Mouse (Mus musculus): ENCODE data around the gene Thap2. TPM values are rescaled to one million over a fixed set of nuclear protein-coding genes. Genes with fewer than 3 reads are reported as not detected.

Thap2 gene
- 4.8 TPM for polyA plus RNA-seq (2012; fragmentation: generic; extraction: Trizol)
- long read RNA-seq, experiment 1, full-length matches to known transcripts: 7 of 13 reads
- long read RNA-seq, experiment 1, partial matches to known transcripts: 0 of 13 reads
- long read RNA-seq, experiment 1, other reads (novel, unspliced or antisense): 6 of 13 reads
- long read RNA-seq, experiment 2, full-length matches to known transcripts: 8 of 10 reads
- long read RNA-seq, experiment 2, partial matches to known transcripts: 0 of 10 reads
- long read RNA-seq, experiment 2, other reads (novel, unspliced or antisense): 2 of 10 reads

DNA sequence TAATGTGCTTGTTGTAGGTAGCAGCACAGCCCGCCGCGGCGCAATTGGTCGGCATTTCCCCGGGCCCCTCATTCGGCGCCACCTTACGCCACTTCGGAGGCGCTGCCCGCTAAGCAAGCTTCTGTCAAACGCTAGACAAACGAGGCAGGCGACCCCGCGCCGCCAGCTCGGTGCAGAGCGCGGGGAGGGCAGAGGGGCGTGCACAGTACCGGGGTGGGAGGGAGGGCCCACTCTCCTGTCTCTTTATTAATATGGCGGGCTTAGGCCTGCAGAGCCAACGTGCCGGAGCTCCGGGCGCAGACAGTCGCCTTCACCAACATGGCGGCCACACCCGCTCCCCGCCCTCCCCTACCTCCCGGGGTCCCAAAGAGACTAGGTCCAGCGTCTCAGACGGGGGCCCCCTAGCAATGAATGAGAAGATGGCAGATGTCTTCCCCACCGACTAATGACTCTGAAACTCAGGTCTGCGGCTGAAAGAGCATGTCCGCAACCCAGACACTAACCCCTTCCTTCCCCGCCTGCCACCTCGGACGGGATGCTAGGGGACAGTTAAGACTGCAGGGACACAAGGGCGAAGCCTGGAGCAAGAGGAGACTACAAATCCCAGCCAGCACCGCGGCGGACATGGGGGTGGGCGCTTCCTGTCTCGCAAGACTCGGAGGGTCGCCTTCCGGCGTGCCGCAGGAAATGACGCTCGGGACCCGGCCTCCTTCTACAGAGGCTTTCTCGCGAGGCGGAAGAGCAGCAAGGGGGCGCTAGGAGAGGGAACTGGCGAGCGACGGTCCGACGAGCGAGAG lies at the start of gene Thap2, which contains the start of gene Zfc3h1:
Gene Thap2 (minus strand): TSS at position 223 of the 797 bp plus-strand sequence.
Gene Zfc3h1 (plus strand): TSS at position 739 of the 797 bp plus-strand sequence.
- peaks cover 93% of the 10 kb centered on the region for H3K79me2 ChIP-seq (ENCODE audit: control insufficient read depth, insufficient read depth)
- peaks cover 76% of the 10 kb centered on the region for H3K79me3 ChIP-seq (ENCODE audit: low read depth)
- H3K27me3 ChIP-seq (ENCODE audit: control insufficient read depth, insufficient read depth, insufficient read length): no peaks in the 10 kb centered on the region
- H3K36me3 ChIP-seq (ENCODE audit: control insufficient read depth, insufficient read depth): peaks cover 24% of the 10 kb centered on the region
- H3ac ChIP-seq (ENCODE audit: control insufficient read depth, insufficient read length, low read depth): peak within 1 kb of the TSS; percentile 93
- no peak for TF ChIP-seq MYOG (IDR thresholded peaks at IDR 0.05; ENCODE audit: control insufficient read depth, extremely low read depth, insufficient read length)
- TF ChIP-seq CTCF (IDR thresholded peaks at IDR 0.05; ENCODE audit: control insufficient read depth, insufficient read depth, insufficient read length): peak; percentile 56
- H3K4me3 ChIP-seq (ENCODE audit: insufficient read depth, poor library complexity, severe bottlenecking): peak within 1 kb of the TSS; percentile 83

DNA sequence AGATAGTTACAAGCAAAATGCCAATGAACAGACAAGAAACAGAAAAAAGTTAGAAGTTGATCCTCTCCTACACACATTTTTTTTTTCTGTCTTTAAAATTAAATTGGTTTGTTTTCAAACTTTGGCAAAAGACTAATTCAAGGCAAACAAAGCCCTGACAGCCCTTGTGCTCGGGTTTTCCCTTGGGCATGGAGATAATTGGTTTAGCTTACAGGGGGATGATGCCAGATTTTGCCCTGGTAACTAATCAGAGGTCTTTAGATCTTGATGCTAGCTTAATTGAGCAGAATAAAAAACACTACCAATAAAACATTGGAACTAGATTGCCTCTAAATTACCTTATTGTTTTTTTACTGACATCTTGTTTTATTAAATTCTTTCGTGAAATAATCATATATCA lies 41.1 kb upstream of the Thap2 start:
- Histone ChIP-seq H3K4me3 (ENCODE audit: insufficient read depth, poor library complexity, severe bottlenecking) (no peak overlapping the region), H3K79me2 (ENCODE audit: control insufficient read depth, insufficient read depth) (peaks cover 6% of the 10 kb centered on the region), H3K36me3 (ENCODE audit: control insufficient read depth, insufficient read depth) (peaks cover 98% of the 10 kb centered on the region), H3K79me3 (ENCODE audit: low read depth) (no peaks in the 10 kb centered on the region), H3ac (ENCODE audit: control insufficient read depth, insufficient read length, low read depth) (no peak overlapping the region), H3K27me3 (ENCODE audit: control insufficient read depth, insufficient read depth, insufficient read length) (no peaks in the 10 kb centered on the region)
- TF ChIP-seq MAX (IDR thresholded peaks at IDR 0.05): no peak

DNA sequence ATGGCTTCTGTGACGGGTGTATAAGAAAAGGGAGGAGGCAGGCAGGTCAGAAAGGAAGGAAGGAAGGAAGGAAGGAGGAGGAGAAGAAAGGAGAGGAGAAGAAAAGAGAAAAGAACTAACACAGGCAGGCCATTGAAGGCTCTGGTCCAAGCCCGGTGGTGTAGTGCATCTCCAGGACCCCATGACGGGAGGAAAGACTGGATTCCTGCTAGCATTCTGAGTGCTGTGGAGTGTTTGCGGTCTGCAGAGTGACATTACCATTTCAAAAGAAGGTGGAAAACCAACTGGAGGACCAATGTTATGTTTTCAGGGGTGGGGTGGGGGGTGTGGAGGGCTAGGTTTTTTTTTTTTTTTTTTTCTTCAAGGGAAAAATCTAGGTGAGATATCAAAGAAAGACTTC lies 37.7 kb upstream of the Thap2 start:
- no peak for TF ChIP-seq MYOD1 (IDR thresholded peaks at IDR 0.05; ENCODE audit: control insufficient read depth, insufficient read length, low read depth)
- no peaks in the 10 kb centered on the region for H3K27me3 ChIP-seq (ENCODE audit: control insufficient read depth, insufficient read depth, insufficient read length)
- no peaks in the 10 kb centered on the region for H3K79me3 ChIP-seq (ENCODE audit: low read depth)
- H3K36me3 ChIP-seq (ENCODE audit: control insufficient read depth, insufficient read depth): peaks cover 99% of the 10 kb centered on the region
- H3ac ChIP-seq (ENCODE audit: control insufficient read depth, insufficient read length, low read depth): no peak overlapping the region
- H3K79me2 ChIP-seq (ENCODE audit: control insufficient read depth, insufficient read depth): peaks cover 6% of the 10 kb centered on the region
- no peak overlapping the region for H3K4me3 ChIP-seq (ENCODE audit: insufficient read depth, poor library complexity, severe bottlenecking)

DNA sequence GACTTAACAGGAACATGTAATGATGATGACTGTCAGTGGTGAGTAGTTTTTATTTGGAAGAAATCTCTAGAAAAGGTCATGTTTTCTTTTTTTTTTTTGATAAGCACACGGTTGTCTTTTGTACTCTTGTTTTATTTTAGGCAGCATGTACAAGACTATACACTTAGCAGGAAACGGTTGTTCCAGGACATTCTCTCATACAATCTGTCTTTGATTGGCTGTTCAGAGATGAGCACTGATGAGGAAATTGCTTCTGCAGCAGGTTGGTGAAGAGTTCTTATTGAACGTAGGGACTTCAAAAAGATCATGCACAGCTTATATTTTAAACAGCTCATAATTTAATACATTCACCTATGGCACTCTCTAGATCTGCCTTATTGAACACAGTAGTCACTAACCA lies 29.8 kb upstream of the Thap2 start:
- no peak overlapping the region for H3ac ChIP-seq (ENCODE audit: control insufficient read depth, insufficient read length, low read depth)
- no peaks in the 10 kb centered on the region for H3K79me2 ChIP-seq (ENCODE audit: control insufficient read depth, insufficient read depth)
- H3K4me3 ChIP-seq (ENCODE audit: insufficient read depth, poor library complexity, severe bottlenecking): no peak overlapping the region
- no peaks in the 10 kb centered on the region for H3K27me3 ChIP-seq (ENCODE audit: control insufficient read depth, insufficient read depth, insufficient read length)
- H3K79me3 ChIP-seq (ENCODE audit: low read depth): peaks cover 5% of the 10 kb centered on the region
- TF ChIP-seq CTCF (IDR thresholded peaks at IDR 0.05; ENCODE audit: control insufficient read depth, insufficient read depth, insufficient read length) (no peak), MYOD1 (IDR thresholded peaks at IDR 0.05; ENCODE audit: control insufficient read depth, insufficient read length, low read depth) (no peak), MYOG (IDR thresholded peaks at IDR 0.05; ENCODE audit: control insufficient read depth, extremely low read depth, insufficient read length) (no peak), FOSL1 (IDR thresholded peaks at IDR 0.05; ENCODE audit: insufficient read depth, low read length, poor library complexity, severe bottlenecking) (no peak), CEBPB (IDR thresholded peaks at IDR 0.05; ENCODE audit: low read depth) (no peak), MAX (IDR thresholded peaks at IDR 0.05) (no peak), USF1 (IDR thresholded peaks at IDR 0.05; ENCODE audit: low read depth) (no peak)
- H3K36me3 ChIP-seq (ENCODE audit: control insufficient read depth, insufficient read depth): peaks cover 99% of the 10 kb centered on the region

DNA sequence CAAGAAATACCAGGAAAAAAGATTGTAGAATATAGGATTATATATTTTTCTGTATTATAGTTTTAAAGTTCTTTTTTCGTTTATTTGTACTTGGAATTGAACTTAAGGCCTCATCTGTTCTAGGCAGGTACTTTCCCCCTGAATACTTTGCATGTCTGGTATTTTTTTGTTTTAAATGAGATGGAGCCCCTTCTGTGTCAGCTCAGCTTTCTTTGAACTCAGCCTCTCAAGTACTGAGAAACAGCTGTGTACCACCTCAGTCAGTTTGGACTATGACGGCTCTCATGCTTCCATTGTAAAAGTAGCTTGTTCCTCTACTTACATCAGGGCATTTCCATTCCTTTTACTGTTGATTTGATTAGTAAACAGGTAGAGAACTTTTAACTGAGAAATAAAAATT lies 29.3 kb upstream of the Thap2 start:
- Histone ChIP-seq H3ac (ENCODE audit: control insufficient read depth, insufficient read length, low read depth) (no peak overlapping the region), H3K36me3 (ENCODE audit: control insufficient read depth, insufficient read depth) (peaks cover 99% of the 10 kb centered on the region), H3K27me3 (ENCODE audit: control insufficient read depth, insufficient read depth, insufficient read length) (no peaks in the 10 kb centered on the region), H3K4me3 (ENCODE audit: insufficient read depth, poor library complexity, severe bottlenecking) (no peak overlapping the region), H3K79me2 (ENCODE audit: control insufficient read depth, insufficient read depth) (no peaks in the 10 kb centered on the region), H3K79me3 (ENCODE audit: low read depth) (peaks cover 5% of the 10 kb centered on the region)
- TF ChIP-seq CTCF (IDR thresholded peaks at IDR 0.05; ENCODE audit: control insufficient read depth, insufficient read depth, insufficient read length) (no peak), MYOG (IDR thresholded peaks at IDR 0.05; ENCODE audit: control insufficient read depth, extremely low read depth, insufficient read length) (no peak), USF1 (IDR thresholded peaks at IDR 0.05; ENCODE audit: low read depth) (no peak), CEBPB (IDR thresholded peaks at IDR 0.05; ENCODE audit: low read depth) (no peak), MYOD1 (IDR thresholded peaks at IDR 0.05; ENCODE audit: control insufficient read depth, insufficient read length, low read depth) (no peak), MAX (IDR thresholded peaks at IDR 0.05) (no peak), FOSL1 (IDR thresholded peaks at IDR 0.05; ENCODE audit: insufficient read depth, low read length, poor library complexity, severe bottlenecking) (no peak)

- peaks cover 96% of the 10 kb centered on the region for H3K36me3 ChIP-seq (ENCODE audit: control insufficient read depth, insufficient read depth)
- no peak overlapping the region for H3K4me3 ChIP-seq (ENCODE audit: insufficient read depth, poor library complexity, severe bottlenecking)
- no peaks in the 10 kb centered on the region for H3K27me3 ChIP-seq (ENCODE audit: control insufficient read depth, insufficient read depth, insufficient read length)
- H3K79me2 ChIP-seq (ENCODE audit: control insufficient read depth, insufficient read depth): peaks cover 14% of the 10 kb centered on the region
- H3ac ChIP-seq (ENCODE audit: control insufficient read depth, insufficient read length, low read depth): no peak overlapping the region
- no peak for TF ChIP-seq CEBPB (IDR thresholded peaks at IDR 0.05; ENCODE audit: low read depth)
- no peak for TF ChIP-seq USF1 (IDR thresholded peaks at IDR 0.05; ENCODE audit: low read depth)
- no peak for TF ChIP-seq CTCF (IDR thresholded peaks at IDR 0.05; ENCODE audit: control insufficient read depth, insufficient read depth, insufficient read length)
- no peak for TF ChIP-seq FOSL1 (IDR thresholded peaks at IDR 0.05; ENCODE audit: insufficient read depth, low read length, poor library complexity, severe bottlenecking)
- TF ChIP-seq MYOG (IDR thresholded peaks at IDR 0.05; ENCODE audit: control insufficient read depth, extremely low read depth, insufficient read length): no peak
- no peak for TF ChIP-seq MAX (IDR thresholded peaks at IDR 0.05)
- TF ChIP-seq MYOD1 (IDR thresholded peaks at IDR 0.05; ENCODE audit: control insufficient read depth, insufficient read length, low read depth): no peak
- H3K79me3 ChIP-seq (ENCODE audit: low read depth): peaks cover 1% of the 10 kb centered on the region
Observed at GRCm38 (mm10) chr10:115406393-115406792, 22.1 kb upstream of the Thap2 start.
